Mouse (Mus musculus) hindbrain, embryonic 16.5 days (tissue): ENCODE results near the gene Vps53. TPM values are rescaled to one million over a fixed set of nuclear protein-coding genes. Genes with fewer than 3 reads are reported as not detected.

ENCODE experiments used
- ATAC-seq: fragments of 200-750 bp; cut with Nextera tagmentation; 2 replicates; pipeline ENCODE4 v1.8.0; 2017; ENCODE audit warnings: moderate TSS enrichment, moderate library complexity
- H3K27ac ChIP-seq: fragments of 300-500 bp; sonication (generic); 2 replicates; pipeline ENCODE4 v1.5.1; 2014; ENCODE audit warnings: low read depth, mild to moderate bottlenecking, control low read depth, low read length, moderate library complexity
- H3K27me3 ChIP-seq: fragments of 300-500 bp; sonication (generic); replicated peaks from 2 replicates; pipeline ENCODE4 v1.6.1; 2014; ENCODE audit warnings: low read length; ENCODE audit not compliant: control insufficient read depth, insufficient read depth
- H3K36me3 ChIP-seq: fragments of 300-500 bp; sonication (generic); 2 replicates; pipeline ENCODE4 v1.6.1; 2014; ENCODE audit warnings: mild to moderate bottlenecking, low read length, moderate library complexity, mixed read lengths; ENCODE audit not compliant: control insufficient read depth, insufficient read depth
- H3K4me1 ChIP-seq: fragments of 300-500 bp; sonication (generic); 2 replicates; pipeline ENCODE4 v1.6.1; 2014; ENCODE audit warnings: low read depth, low read length; ENCODE audit not compliant: control insufficient read depth, insufficient read depth
- H3K4me2 ChIP-seq: fragments of 300-500 bp; sonication (generic); 2 replicates; pipeline ENCODE4 v1.6.1; 2014; ENCODE audit warnings: mild to moderate bottlenecking, low read length, control low read depth, moderate library complexity
- H3K4me3 ChIP-seq: fragments of 300-500 bp; sonication (generic); 2 replicates; pipeline ENCODE4 v1.5.1; 2014; ENCODE audit warnings: mild to moderate bottlenecking, low read length, control low read depth, moderate library complexity
- H3K9ac ChIP-seq: fragments of 300-500 bp; sonication (generic); 2 replicates; pipeline ENCODE4 v1.6.1; 2014; ENCODE audit warnings: low read depth, mild to moderate bottlenecking, control low read depth, low read length, moderate library complexity
- H3K9me3 ChIP-seq: fragments of 300-500 bp; sonication (generic); 2 replicates; pipeline ENCODE4 v1.6.1; 2014; ENCODE audit warnings: mild to moderate bottlenecking, low read length, moderate library complexity; ENCODE audit not compliant: control insufficient read depth
- WGBS: fragments of 180-500 bp; shearing (Covaris S2); extraction: QIAGEN DNeasy Blood & Tissue Kit; methylation state at CpG from one replicate; pipeline ENCODE4 v1.1.7; 2014; 5-methylcytosine and 5-hydroxymethylcytosine counted together
- polyA plus RNA-seq: library from polyadenylated mRNA; unstranded; fragments of >200 nt; fragmentation: Nextera tagmentation; extraction: Ambion mirVana; gene quantifications from 2 replicates; pipeline ENCODE4 v1.2.1, GENCODE M21; 2015

Gene Vps53
- polyA plus RNA-seq, 1 experiment from 2014 or later, result 69.3 TPM

DNA sequence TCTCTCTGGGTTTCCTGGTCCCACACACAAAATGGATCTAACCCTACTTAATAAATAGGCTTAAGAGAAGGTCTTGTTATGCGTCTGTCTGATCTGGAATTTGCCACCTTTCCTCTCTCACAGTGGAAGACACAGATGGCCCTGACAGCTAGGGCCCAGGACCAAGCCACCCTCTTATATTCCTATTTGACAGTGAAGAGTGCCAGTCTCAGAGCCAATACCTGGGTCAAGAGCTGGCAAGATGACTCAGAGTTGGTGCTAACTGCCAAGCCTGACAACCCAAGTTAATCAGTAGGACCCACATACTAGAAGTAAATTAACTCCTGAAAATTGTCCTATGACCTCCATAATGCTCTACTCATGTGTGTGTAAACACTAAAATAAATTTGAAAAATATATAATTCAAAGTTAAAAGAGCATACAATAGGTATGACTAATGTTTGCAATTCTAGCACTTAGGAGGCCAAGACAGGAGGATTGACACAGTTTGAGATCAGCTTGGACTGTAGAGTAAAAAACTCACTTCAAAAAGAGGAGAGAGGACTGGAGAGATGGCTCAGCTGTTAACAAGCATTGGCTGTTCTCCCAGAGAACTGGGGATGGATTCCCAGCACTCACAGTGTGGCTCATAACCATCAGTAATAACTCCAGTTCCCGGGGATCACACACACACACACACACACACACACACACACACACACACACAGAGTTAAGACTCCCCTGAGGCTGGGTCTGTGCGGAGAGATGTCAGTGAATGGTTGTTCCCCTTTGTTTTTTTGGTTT, 140.0 kb downstream of the Vps53 start:
- H3K27me3 ChIP-seq, result no peaks in the 10 kb centered on the region
- ATAC-seq, result no peak
- no peak overlapping the region for H3K4me2 ChIP-seq
- WGBS, result 89% methylated on average over 3 of the region's 3 CpGs
- H3K9me3 ChIP-seq, result no peaks in the 10 kb centered on the region
- no peak overlapping the region for H3K4me3 ChIP-seq
- H3K4me1 ChIP-seq, result peaks cover 6% of the 10 kb centered on the region
- H3K36me3 ChIP-seq, result no peaks in the 10 kb centered on the region
- no peak overlapping the region for H3K9ac ChIP-seq
- no peak overlapping the region for H3K27ac ChIP-seq

DNA sequence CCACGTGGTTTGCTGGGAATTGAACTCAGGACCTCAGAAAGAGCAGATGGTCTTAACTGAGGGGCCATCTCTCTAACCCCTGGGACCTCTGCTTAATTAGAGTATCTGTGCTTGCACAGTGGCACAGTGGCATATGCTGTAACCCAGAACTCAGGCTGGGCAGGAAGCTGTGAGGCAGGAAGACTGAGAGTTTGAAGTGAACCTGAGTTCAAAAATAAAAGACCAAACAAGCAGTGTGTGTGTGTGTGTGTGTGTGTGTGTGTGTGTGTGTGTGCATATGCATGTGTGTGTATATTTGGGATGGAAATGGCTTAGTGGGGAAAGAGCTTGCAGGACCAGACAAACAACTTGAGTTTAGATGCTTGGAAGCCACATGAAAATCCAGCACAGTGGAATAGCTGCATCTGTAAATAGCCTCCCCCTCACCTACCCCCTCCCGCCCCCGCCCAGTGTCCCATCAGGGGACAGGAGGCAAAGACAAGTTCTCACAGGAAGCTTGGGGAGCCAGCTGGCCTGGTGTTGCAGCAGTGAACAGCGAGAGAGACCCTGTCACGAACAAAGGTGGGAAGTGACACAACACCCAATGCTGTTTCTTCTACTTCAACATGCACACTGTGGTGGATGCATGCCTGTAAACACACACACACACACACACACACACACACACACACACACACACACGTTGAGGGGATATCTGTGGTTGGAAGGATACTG, 141.7 kb downstream of the Vps53 start:
- H3K9ac ChIP-seq, result no peak overlapping the region
- H3K27me3 ChIP-seq, result no peaks in the 10 kb centered on the region
- H3K4me3 ChIP-seq, result no peak overlapping the region
- no peak overlapping the region for H3K27ac ChIP-seq
- WGBS, result 43% methylated on average over 6 of the region's 6 CpGs
- no peak for ATAC-seq
- no peaks in the 10 kb centered on the region for H3K9me3 ChIP-seq
- H3K4me2 ChIP-seq, result no peak overlapping the region
- H3K36me3 ChIP-seq, result no peaks in the 10 kb centered on the region
- H3K4me1 ChIP-seq, result peaks cover 3% of the 10 kb centered on the region; the same call in 1 of the 2 replicates

DNA sequence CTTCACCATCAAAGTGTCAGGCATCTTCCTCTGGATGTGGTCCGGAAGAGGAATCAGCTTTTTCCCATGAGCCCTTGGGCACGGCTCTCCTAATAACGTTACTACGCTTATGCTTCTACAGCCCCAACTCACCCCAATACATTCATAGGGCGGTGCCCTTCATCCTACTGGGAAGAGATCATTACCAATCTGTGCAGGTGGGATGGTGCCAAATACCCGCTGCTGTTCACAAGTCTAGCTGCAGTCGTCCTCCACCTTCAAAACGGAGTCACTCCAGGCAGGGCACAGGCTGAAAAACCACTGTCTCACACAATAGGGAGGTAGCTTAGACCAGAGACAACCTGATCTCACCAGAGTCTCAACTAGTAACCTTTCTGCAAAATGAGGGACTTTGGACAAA, 144.3 kb downstream of the Vps53 start:
- H3K27ac ChIP-seq, result no peak overlapping the region
- H3K4me2 ChIP-seq, result no peak overlapping the region
- no peaks in the 10 kb centered on the region for H3K4me1 ChIP-seq
- H3K9me3 ChIP-seq, result no peaks in the 10 kb centered on the region
- no peaks in the 10 kb centered on the region for H3K27me3 ChIP-seq
- no peaks in the 10 kb centered on the region for H3K36me3 ChIP-seq
- no peak overlapping the region for H3K4me3 ChIP-seq
- 71% methylated on average over 8 of the region's 8 CpGs for WGBS
- no peak for ATAC-seq
- no peak overlapping the region for H3K9ac ChIP-seq

DNA sequence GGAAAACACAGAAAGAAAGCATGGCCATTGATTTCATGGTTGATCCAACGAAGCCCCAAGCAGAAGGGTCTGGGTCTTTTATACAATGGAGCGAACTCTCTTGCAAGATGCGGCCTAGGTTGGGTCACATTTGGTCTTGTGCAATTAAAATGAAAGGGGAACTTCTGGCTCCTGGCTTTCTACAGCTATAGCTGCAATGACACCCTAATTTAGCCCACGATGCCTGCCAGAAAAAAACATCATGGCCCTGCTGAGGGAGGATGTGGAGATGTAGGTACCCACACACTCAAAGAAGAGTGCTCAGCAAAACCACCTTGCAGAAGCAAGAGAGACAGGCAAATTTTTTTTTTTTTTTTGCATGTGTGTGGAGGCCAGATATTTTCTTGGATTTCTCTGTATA, 145.6 kb downstream of the Vps53 start:
- H3K36me3 ChIP-seq, result no peaks in the 10 kb centered on the region
- no peak overlapping the region for H3K4me3 ChIP-seq
- no peak overlapping the region for H3K4me2 ChIP-seq
- H3K9me3 ChIP-seq, result no peaks in the 10 kb centered on the region
- H3K4me1 ChIP-seq, result no peaks in the 10 kb centered on the region
- H3K27me3 ChIP-seq, result no peaks in the 10 kb centered on the region
- WGBS, result 57% methylated on average over 4 of the region's 4 CpGs
- no peak for ATAC-seq
- H3K27ac ChIP-seq, result no peak overlapping the region
- no peak overlapping the region for H3K9ac ChIP-seq

DNA sequence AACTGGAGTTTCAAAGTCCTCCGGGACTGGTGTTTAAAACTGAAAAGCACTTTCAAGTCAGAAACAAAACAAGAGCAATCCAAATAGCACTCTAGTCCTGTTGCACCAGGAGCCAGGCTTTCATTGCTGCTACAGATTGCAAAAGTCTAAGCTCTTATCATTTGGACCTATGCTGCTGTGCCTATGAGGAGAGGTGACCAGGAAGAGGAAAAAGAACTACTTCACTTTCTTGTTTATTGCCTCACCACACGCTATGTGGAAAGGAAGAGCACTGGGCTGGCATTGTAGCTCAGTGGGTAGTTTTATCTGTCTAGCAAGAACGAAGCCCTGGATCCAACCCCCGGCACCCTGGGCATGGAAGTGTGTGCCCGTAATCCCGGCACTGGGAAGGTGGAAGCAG, 146.1 kb downstream of the Vps53 start:
- Histone ChIP-seq H3K4me1 (no peaks in the 10 kb centered on the region), H3K4me2 (no peak overlapping the region), H3K27me3 (no peaks in the 10 kb centered on the region), H3K27ac (no peak overlapping the region), H3K4me3 (no peak overlapping the region), H3K36me3 (no peaks in the 10 kb centered on the region), H3K9me3 (no peaks in the 10 kb centered on the region), H3K9ac (no peak overlapping the region)
- no peak for ATAC-seq
- WGBS, result 75% methylated on average over 6 of the region's 6 CpGs

DNA sequence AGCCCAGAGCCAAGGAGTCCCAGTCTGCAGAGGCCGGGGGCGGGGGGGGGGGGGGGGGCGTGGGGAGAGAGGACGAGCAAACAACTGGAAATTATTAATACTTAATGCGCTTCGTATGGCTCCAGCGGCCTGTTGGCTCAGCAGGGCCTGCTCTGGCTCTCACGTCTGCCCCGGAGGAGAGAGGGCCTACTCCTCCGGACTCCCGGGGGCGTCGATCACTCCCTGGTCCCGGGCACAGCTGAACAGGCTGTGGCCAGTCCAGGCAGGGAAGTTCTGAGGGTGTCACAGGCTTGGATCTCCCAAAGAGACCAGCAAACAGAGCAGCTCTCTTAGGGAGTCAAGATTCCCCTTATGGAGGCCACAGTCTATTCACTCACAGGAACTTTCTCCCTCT, 151.4 kb downstream of the Vps53 start:
- H3K4me1 ChIP-seq, result peaks cover 13% of the 10 kb centered on the region
- peak overlapping the region; percentile 80 for H3K9ac ChIP-seq
- WGBS, result 3% methylated on average over 10 of the region's 14 CpGs
- no peaks in the 10 kb centered on the region for H3K36me3 ChIP-seq
- no peaks in the 10 kb centered on the region for H3K9me3 ChIP-seq
- H3K27ac ChIP-seq, result no peak overlapping the region
- 0 out of 2 replicates have a peak, but pooled peaks have one; percentile 22 for ATAC-seq
- H3K4me2 ChIP-seq, result peak overlapping the region; percentile 94
- peak overlapping the region; percentile 76 for H3K4me3 ChIP-seq
- H3K27me3 ChIP-seq, result no peaks in the 10 kb centered on the region

DNA sequence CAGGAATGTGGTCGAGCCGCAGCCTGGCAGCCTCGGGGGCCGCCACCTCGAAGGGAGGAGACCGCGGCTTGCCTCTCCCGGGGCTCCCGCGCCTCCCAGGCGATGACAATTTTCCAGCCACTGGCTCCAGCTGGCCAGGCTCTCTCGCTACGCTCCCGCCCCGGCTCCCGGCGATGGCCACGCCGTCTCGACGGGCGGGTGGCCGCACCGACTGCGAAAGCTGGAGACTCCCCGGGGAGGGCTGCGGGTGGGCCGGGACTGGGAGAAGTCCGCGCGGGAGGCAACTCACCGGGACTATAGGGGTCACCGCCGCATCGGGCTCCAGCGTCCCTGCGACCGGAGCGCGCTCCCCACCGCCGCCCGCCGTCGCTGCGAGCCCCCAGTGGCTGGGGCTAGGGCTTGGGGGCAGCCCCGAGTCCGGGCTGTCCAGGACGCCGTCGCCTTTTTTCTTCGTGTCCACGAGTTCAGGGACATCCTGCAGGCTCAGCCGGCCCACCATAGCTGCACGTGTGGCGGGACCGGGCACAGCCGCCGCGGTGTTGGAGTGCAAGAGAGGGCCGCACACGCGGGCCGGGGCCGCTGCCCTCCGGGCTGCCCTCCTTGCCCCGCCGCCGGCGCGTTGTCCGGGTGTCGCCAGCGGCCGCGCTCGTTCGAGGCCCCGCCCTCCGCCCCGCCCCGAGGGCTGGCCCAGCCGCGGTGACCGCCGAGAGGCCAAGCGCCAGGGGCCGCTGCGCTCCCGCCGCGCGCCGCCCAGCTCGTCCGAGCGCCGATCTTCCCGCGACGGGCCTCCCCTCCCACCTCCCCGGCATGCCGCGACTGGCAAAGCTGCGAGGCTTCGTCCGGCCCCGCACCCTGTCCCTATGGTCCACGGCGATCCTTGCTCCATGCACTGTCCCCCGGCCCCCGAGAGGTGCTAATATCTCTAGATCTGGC, 152.0 kb downstream of the Vps53 start, which contains the start of gene Rflnb:
Rflnb (minus strand) TSS at position 644 of the 933 bp plus-strand sequence.
- ATAC-seq, result peak; percentile 93
- H3K9me3 ChIP-seq, result no peaks in the 10 kb centered on the region
- H3K4me3 ChIP-seq, result peak within 1 kb of the TSS; percentile 76
- no peaks in the 10 kb centered on the region for H3K27me3 ChIP-seq
- peaks cover 13% of the 10 kb centered on the region for H3K4me1 ChIP-seq
- peak within 1 kb of the TSS; percentile 44; the same call in 1 of the 2 replicates for H3K27ac ChIP-seq
- WGBS, result under 1% methylated on average over 59 of the region's 112 CpGs
- peak within 1 kb of the TSS; percentile 80 for H3K9ac ChIP-seq
- no peaks in the 10 kb centered on the region for H3K36me3 ChIP-seq
- peak within 1 kb of the TSS; percentile 94 for H3K4me2 ChIP-seq

DNA sequence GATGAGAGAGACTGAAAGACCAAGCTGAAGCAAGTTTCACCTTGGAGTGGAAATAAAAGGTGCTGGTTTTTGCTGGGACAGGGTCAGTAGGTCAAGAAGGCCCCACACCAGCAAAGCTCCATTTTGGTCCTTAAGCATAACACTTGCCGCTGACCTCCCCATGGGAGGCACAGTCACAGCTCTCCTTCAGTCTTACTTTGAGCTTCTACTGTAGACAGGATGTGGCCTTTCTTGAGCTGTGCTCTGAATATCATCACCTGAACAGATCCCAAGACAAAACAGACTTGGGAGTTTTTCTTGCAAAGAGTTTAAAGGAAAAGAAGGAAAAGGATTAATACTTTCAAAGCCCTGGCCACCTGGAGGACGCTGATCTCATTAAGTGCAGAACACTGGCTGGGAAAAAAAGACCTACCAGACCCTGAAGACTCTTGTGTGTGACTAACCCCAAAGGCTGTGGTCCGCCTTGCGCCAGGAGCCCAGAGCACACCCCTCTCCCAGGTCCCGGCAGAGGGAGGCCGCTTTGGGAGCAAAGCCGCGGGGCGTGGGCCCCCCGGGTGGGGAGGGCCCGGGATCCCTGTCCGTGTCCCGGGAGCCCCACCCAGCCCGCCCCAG, 152.8 kb downstream of the Vps53 start:
- Histone ChIP-seq H3K36me3 (no peaks in the 10 kb centered on the region), H3K9ac (peak overlapping the region; percentile 80), H3K9me3 (no peaks in the 10 kb centered on the region), H3K4me2 (peak overlapping the region; percentile 94), H3K27ac (peak overlapping the region; percentile 44; the same call in 1 of the 2 replicates), H3K4me1 (peaks cover 13% of the 10 kb centered on the region), H3K4me3 (peak overlapping the region; percentile 76), H3K27me3 (no peaks in the 10 kb centered on the region)
- 4% methylated on average over 12 of the region's 14 CpGs for WGBS
- ATAC-seq, result no peak
